Mouse (Mus musculus) G1E-ER4 (cell line): ENCODE results near the gene Ankle1. TPM values are rescaled to one million over a fixed set of nuclear protein-coding genes. Genes with fewer than 3 reads are reported as not detected.

Source experiments
- GATA1 ChIP-seq: IDR thresholded peaks from one replicate; pipeline ENCODE4 v1.8.0; 2012; ENCODE audit warnings: low read length, inconsistent platforms
- polyA plus RNA-seq: library from polyadenylated mRNA; stranded (reverse); fragments of >175 nt; gene quantifications from 2 replicates; pipeline ENCODE4 v1.2.3, GENCODE M21; 2012

The Ankle1 gene
- polyA plus RNA-seq, 1 experiment: 50.9 TPM

DNA sequence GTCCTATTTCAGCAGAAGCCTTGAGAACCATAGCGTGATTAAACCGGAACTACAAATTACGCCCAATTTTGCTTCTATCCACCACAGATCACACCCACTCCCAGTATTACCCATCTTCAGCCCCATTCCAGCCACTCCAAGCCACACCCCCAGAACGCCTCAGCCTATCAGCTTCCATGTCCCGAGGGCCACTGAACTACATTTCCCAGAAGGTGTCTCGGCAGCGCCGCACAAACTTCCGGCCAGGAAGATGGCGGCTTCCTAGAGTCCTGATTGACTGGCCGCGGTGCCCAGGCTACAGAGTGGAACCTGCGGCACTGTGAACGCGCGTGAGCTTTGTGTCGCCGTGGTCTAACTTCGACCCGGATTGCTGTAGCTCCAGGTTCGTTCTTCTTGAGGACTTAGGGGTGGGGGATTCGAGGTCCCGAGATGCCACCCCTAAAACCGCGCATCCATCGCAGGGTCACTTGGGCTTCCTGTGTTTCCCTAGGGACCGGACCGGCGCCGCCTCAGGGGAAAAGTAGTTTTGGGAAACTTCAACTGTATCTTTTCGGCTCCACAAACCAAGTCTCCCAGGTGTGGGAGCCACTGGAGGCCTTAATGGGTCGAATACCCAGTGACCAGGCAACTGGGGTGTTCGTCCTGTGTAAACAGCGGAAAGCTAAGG lies 9.0 kb upstream of the Ankle1 start, which contains the start of gene Babam1:
Babam1 (plus strand) TSS at position 223 of the 667 bp plus-strand sequence.
- TF ChIP-seq GATA1: no peak

DNA sequence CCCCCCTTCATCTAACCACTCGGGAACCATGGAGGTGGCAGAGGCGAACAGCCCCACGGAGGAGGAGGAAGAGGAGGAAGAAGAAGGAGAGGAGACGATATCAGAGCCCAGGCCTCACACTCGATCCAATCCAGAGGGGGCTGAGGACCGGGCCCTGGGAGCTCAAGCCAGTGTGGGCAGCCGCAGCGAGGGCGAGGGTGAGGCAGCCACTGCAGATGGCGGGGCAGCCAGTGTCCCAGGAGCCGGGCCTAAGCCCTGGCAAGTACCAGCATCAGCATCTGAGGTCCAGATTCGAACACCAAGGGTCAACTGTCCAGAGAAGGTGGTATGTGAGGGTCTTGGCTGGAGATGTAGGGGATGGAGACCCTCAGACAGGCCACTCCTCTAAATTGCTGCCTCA lies 8.1 kb upstream of the Ankle1 start:
- TF ChIP-seq GATA1: no peak

DNA sequence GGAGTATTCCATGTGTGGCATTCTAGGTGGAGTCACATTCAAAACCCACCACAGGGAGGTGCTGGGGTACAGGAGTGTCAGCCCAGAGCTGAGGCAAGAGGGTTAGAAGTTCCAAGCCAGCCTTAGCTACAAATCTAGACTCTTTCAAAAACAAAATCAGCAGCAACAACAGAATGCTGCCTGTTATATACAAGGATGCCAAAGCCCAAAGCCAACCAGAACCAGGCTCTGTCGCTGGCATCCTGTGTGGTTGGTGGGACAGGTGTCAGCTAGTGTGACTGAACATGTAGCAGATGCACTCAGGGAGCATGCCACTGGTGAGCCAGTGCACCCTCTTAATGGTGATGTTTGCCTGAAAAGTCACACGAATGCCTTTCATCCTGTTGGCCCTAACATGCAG lies 5.0 kb upstream of the Ankle1 start:
- TF ChIP-seq GATA1: no peak

DNA sequence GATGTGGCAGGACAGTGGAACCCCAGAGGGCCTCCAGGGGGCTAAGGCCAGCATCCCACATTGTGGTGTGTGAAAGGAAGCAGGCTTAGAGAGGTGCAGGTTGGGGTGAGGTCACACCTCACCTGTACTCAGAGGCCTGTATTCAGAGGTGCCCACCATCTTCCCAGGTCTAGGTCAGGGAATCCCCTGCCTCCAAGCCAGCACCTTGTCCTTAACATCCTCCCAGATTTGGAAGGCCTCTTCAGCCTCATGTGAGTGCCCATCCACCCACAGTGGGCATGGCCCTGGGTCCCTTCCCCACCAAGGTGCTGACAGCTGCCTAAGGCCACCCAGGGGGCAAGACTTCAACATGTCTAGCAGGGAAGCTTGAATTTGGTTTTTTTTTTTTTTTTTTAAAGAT lies 4.4 kb upstream of the Ankle1 start:
- no peak for TF ChIP-seq GATA1

DNA sequence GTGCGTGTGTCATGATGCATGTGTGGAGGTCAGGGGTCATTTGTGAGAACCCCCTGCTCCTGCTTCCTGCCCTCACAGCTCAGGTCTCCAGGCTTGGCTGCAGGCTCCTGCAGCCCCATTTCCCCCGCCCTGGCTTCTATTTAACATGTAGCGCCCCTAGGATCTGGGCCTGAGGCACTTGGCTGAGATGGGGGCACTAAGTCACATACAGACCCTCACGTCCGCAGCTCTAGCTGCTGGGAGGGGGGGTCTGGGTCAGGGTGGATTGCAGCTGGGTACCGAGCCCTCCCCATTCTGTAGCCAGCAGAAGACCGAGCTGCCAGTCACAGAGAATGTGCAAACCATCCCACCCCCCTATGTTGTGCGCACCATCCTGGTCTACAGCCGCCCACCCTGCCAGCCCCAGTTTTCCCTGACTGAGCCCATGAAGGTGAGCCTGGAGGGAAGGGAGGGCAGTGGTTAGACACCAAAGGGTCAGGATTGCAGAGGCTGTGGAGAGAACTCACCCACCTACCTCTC lies 3.3 kb upstream of the Ankle1 start:
- TF ChIP-seq GATA1: no peak

DNA sequence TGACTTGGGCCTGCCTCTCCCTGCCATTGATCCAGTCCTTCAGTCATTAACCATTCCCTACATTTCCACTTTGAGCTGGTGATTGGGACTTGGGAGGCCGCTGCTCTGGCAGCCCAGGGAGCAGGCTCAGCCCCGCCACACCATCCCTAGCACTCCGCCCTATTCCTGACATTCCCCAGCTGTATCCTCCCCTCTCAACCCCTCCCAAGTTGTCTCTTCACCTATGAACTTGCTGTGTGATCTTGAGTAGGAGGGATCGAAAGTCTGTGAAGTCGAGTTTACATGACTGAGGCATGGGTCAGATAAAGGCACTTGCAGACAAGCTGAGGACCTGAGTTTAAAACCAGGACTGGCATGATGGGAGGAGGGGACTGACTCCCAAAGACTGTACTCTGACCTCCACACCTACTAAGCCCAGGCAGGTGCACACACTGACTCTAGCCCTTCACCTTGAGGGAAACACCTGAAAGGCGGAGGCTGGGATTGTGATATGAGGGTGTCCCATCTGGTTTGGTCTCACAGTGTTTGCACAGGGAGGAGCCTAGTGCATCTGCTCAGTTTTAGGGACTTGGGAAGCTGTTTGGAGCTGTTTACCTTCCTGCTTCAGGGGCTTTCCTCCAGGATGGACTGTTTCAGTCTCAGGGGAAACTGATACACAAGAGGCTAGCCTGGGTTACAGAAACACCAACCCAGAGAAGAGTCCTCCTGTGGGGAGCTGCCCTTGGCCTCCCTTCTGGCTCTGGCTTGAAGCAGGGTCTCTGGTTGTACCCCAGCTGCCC lies 2.5 kb upstream of the Ankle1 start:
- TF ChIP-seq GATA1: no peak

DNA sequence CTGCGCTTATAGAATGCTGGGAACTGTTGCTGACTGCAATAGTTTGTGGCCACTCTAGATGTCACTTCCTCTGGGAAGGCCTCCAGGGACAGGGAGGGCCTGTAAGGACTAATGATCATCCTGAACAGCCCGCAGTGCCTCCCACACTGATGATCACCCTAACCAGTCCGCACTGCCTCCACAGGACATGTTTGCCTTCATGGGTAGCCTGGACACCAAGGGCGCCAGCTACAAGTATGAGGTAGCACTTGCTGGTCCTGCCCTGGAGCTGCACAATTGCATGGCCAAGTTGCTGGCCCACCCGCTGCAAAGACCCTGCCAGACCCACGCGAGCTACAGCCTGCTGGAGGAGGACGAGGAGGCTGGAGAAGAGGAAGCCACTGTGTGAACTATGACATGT lies 1.8 kb upstream of the Ankle1 start:
- no peak for TF ChIP-seq GATA1

DNA sequence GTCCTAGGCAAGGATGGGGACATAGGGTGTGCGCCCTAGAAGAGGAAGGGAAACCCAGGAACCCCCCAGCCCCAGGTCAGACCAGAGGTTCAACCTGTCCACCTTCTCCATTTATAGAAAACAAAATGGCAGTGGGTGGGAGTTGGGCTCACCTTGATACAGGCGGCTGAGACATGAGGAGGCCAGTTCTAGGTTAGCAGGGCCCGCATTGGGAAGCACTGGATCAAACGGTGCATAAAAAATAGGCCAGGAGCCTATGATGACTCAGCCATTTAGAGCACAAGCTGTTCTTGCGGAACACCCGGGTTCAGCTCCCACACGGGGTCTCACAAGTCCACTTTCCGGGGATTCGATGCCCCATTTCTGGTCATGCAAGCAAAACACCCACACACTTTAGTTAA lies 859 bp upstream of the Ankle1 start:
- TF ChIP-seq GATA1: no peak

DNA sequence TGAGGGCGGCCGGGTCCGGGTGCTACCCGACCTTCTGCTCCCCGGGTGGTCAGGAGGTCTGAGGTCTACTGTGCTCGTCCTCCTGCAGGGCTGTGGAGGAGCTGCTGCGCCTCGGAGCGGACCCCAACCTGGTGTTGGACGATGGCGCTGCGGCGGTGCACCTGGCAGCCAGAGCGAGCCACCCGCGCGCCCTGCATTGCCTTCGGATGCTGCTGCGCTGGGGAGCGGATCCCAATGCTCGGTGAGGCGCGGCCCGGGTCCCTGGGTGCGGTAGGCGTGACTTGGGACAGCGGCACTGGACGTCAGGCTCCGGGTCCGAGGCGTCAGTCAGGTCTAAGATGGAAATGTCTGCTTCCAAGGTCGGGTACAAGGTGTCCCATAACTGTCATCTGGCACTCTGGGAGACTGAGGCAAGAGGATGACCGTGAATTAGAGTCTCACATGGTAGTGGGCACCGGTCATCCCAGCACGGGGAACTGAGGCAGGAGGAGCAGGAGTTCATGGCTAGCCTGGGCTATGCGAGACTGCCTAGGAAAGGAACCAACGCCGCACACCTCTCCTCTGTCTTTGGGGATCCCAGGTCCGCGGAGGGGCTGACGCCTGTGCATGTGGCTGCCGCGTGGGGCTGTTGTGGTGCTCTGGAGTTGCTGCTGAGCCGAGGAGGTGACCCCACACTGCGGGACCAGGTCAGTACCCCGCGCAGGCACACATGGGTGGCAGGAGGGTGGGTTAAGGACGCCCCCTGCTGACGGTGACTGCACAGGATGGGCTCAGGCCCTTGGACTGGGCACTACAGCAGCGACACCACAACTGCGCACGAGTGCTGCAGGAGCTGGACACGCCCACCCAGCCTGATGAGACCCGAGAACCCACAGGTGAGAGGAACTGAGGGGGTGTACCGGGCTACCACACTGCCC lies 547 bp downstream of the Ankle1 start:
- no peak for TF ChIP-seq GATA1

DNA sequence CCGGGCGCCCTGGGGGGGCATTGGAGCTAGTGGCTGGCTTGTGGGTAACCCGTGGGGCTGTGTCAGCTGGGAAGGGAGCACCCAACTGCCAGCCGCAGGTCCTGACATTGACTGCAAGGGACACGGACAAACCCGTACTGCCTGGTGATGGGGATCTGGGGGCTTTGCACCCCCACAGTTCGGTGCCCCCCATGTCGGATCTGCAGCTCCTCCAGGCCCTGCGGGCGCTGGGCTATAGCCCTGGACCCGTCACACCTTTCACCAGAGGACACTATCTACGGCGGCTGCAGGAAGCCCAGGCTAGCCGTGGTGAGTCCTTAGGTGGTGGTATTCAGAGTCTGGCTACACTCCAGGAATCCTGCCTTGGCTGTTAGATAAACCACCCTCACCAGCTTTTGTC lies 1.6 kb downstream of the Ankle1 start:
- no peak for TF ChIP-seq GATA1

DNA sequence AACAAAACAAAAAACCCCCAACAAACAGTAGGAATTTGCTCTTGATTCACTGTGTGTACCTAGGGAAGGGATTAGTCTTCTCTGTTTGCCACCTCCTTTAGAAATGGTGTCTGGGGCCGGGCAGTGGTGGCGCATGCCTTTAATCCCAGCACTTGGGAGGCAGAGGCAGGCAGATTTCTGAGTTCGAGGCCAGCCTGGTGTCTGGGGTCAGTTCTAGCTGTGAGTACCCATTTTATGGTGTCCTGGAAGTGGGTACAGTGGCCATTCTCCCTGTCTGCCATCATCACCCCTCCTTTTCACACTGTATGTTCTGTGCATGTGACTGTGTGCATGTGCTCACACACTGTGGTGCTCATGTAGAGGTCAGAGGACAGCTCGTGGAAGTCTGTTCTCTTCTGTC lies 2.4 kb downstream of the Ankle1 start:
- no peak for TF ChIP-seq GATA1

DNA sequence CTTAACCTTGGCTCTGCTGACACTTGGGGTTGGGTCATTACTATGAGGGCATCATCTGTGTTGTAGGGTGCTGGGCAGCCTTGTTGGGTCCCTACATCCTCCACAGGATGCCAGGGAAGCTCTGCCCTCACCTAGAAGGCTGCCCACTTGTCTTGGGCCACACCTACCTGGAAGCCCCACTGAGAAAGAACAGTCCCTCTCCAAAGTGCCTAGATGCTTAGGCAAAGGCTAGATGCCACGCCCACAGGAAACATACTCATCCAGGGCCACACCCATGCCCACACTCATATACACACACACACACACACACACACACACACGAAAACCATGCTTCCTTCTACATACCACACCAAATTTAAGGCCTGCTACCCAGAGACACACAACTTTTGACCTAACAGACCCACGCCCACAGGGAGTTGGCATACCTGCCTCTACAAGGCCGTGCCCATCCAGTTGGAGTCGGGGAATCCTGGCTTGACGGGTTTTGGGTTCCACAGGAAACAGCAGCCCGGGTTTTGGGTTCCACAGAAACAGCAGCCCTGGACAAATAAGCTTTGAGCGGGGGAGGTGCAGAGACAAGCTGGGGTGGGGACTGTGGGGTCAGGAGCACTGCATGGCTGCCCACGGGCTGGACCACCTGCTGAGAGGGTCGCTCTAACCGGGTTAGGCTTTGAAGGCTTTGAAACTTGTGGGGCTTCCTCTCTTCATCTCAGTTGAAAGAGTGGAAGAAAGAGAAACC lies 5.9 kb downstream of the Ankle1 start:
- TF ChIP-seq GATA1: no peak

DNA sequence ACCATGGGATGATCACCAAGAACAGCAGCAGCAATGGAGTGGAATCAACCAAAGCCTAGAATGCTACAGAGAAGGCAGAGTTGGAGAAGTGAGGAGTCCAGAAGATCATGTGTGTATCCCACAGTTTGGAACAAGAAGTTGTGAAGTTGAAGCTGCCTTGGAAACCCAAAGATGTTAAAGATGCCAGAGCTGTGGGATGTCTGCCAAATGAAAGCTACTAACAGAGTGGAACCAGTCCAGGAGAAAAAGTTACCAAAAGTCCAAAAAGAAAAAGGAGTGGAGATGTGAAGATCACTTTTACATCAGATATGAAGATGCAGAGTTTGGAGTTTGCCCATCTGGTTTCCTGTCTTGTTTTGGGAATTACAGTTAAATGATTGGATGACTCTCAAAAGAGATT lies 16.3 kb downstream of the Ankle1 start:
- no peak for TF ChIP-seq GATA1

DNA sequence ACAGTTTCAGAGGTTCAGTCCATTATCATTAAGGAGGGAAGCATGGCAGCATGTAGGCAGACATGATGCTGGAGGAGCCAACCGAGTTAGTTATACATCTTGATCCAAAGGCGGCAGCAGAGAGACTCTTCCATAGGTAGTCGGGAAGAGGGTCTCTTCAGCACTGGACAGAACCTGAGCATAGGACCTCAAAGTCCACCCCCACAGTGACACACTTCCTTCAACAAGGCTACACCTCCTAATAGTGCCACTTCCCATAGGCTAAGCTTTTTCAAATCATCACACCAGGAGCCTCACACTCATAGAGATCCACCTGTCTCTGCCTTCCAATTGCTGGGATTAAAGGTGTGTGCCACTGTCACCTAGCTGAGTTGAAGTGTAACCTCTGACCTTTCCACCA lies 31.2 kb downstream of the Ankle1 start:
- no peak for TF ChIP-seq GATA1

DNA sequence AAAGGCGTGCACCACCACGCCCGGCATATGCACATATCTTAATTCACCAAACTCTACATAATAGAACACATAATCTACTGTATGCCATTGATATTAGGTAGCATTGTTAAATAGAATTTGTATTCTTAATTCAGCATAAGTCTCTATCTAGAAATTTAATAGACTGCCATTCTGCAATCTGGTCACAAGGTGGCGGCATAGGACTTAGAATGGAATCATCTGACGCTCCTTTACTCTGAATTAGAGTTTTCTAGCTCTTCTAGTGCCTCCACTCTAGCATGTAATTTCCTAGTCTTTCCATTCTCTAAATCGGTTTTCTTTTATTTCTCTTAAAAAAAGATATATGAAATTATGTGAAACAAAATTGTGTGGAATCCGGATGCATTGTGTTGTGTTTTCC lies 35.6 kb downstream of the Ankle1 start:
- TF ChIP-seq GATA1: no peak
